Mouse (Mus musculus) intestine, embryonic 14.5 days (tissue): ENCODE results near the gene Sdk2. TPM values are rescaled to one million over a fixed set of nuclear protein-coding genes. Genes with fewer than 3 reads are reported as not detected.

Experiments used
- ATAC-seq: fragments of 200-750 bp; cut with Nextera tagmentation; replicated peaks from 2 replicates; pipeline ENCODE4 v1.8.0; 2017; ENCODE audit warnings: low read depth, moderate number of reproducible peaks, moderate TSS enrichment, moderate library complexity; ENCODE audit not compliant: low FRiP score, low TSS enrichment
- DNase-seq: peaks from one replicate; pipeline ENCODE4 v3.0.0-alpha.2; 2018; ENCODE audit warnings: low spot score
- H3K27ac ChIP-seq: fragments of 300-500 bp; sonication (generic); 2 replicates; pipeline ENCODE4 v1.5.1; 2014; ENCODE audit warnings: low read depth, mild to moderate bottlenecking, control low read depth
- H3K27me3 ChIP-seq: fragments of 300-500 bp; sonication (generic); replicated peaks from 2 replicates; pipeline ENCODE4 v1.6.1; 2014; ENCODE audit warnings: low read length, control low read depth; ENCODE audit not compliant: control insufficient read depth, insufficient read depth
- H3K36me3 ChIP-seq: fragments of 300-500 bp; sonication (generic); 2 replicates; pipeline ENCODE4 v1.6.1; 2014; ENCODE audit warnings: low read length, control low read depth; ENCODE audit not compliant: control insufficient read depth, insufficient read depth
- H3K4me1 ChIP-seq: fragments of 300-500 bp; sonication (generic); replicated peaks from 2 replicates; pipeline ENCODE4 v1.6.1; 2014; ENCODE audit warnings: low read length, control low read depth, mixed read lengths; ENCODE audit not compliant: control insufficient read depth, insufficient read depth
- H3K4me2 ChIP-seq: fragments of 300-500 bp; sonication (generic); 2 replicates; pipeline ENCODE4 v1.6.1; 2014; ENCODE audit warnings: low read length
- H3K4me3 ChIP-seq: fragments of 300-500 bp; sonication (generic); 2 replicates; pipeline ENCODE4 v1.5.1; 2014; ENCODE audit warnings: low read depth, low read length, control low read depth, mixed read lengths
- H3K9ac ChIP-seq: fragments of 300-500 bp; sonication (generic); 2 replicates; pipeline ENCODE4 v1.6.1; 2014; ENCODE audit warnings: mild to moderate bottlenecking, low read length
- H3K9me3 ChIP-seq: fragments of 300-500 bp; sonication (generic); 2 replicates; pipeline ENCODE4 v1.6.1; 2016; ENCODE audit warnings: low read length, control low read depth; ENCODE audit not compliant: control insufficient read depth
- WGBS: fragments of 180-500 bp; shearing (Covaris S2); extraction: QIAGEN DNeasy Blood & Tissue Kit; methylation state at CpG from one replicate; pipeline ENCODE4 v1.1.7; 2014; 5-methylcytosine and 5-hydroxymethylcytosine counted together
- polyA plus RNA-seq: library from polyadenylated mRNA; unstranded; fragments of >200 nt; fragmentation: Nextera tagmentation; extraction: Ambion mirVana; gene quantifications from 2 replicates; pipeline ENCODE4 v1.2.1, GENCODE M21; 2014

Sdk2 gene
- polyA plus RNA-seq, 1 experiment from 2014 or later: 3.1 TPM

- Histone ChIP-seq H3K36me3 (no peaks in the 10 kb centered on the region), H3K4me2 (peak overlapping the region; percentile 24), H3K4me3 (no peak overlapping the region), H3K27me3 (no peaks in the 10 kb centered on the region), H3K4me1 (peaks cover 15% of the 10 kb centered on the region), H3K9me3 (no peaks in the 10 kb centered on the region), H3K9ac (no peak overlapping the region), H3K27ac (no peak overlapping the region)
- WGBS: 19% methylated on average over 10 of the region's 10 CpGs
- ATAC-seq (peak; percentile 81), DNase-seq (peak; percentile 72)
Measured at GRCm38 (mm10) chr11:114040391-114041035, 26.3 kb downstream of the Sdk2 start.

GRCm38 (mm10) chr11:114038036-114038435 is 28.8 kb downstream of the Sdk2 start:
- 66% methylated on average over 8 of the region's 8 CpGs for WGBS
- ATAC-seq: no peak
- H3K27me3 ChIP-seq: no peaks in the 10 kb centered on the region

GRCm38 (mm10) chr11:114031491-114031890 is 35.4 kb downstream of the Sdk2 start:
- Histone ChIP-seq H3K9me3 (no peaks in the 10 kb centered on the region), H3K4me3 (no peak overlapping the region), H3K36me3 (no peaks in the 10 kb centered on the region), H3K9ac (no peak overlapping the region), H3K4me2 (no peak overlapping the region), H3K4me1 (peaks cover 20% of the 10 kb centered on the region), H3K27ac (no peak overlapping the region), H3K27me3 (no peaks in the 10 kb centered on the region)
- DNase-seq (no peak), ATAC-seq (no peak)
- 82% methylated on average over 10 of the region's 10 CpGs for WGBS

More at GRCm38 (mm10) chr11:114038036-114038435, 28.8 kb downstream of the Sdk2 start:
- no peak for DNase-seq
- Histone ChIP-seq H3K4me1 (peaks cover 15% of the 10 kb centered on the region), H3K4me3 (no peak overlapping the region), H3K9ac (no peak overlapping the region), H3K4me2 (no peak overlapping the region), H3K27ac (no peak overlapping the region), H3K9me3 (no peaks in the 10 kb centered on the region), H3K36me3 (no peaks in the 10 kb centered on the region)

- Histone ChIP-seq H3K9me3 (no peaks in the 10 kb centered on the region), H3K4me1 (peaks cover 20% of the 10 kb centered on the region), H3K27me3 (no peaks in the 10 kb centered on the region), H3K4me2 (no peak overlapping the region), H3K27ac (no peak overlapping the region), H3K36me3 (no peaks in the 10 kb centered on the region), H3K9ac (no peak overlapping the region), H3K4me3 (no peak overlapping the region)
- 80% methylated on average over 7 of the region's 7 CpGs for WGBS
- no peak for ATAC-seq
- DNase-seq: no peak
Measured at GRCm38 (mm10) chr11:114030214-114030613, 36.6 kb downstream of the Sdk2 start.

GRCm38 (mm10) chr11:114028512-114028911 is 38.3 kb downstream of the Sdk2 start:
- DNase-seq (no peak), ATAC-seq (no peak)
- H3K4me2 ChIP-seq: 0 out of 2 replicates have a peak overlapping the region, but pooled peaks have one; percentile 4
- no peak overlapping the region for H3K9ac ChIP-seq
- H3K36me3 ChIP-seq: no peaks in the 10 kb centered on the region
- no peaks in the 10 kb centered on the region for H3K27me3 ChIP-seq
- H3K4me1 ChIP-seq: peaks cover 20% of the 10 kb centered on the region
- WGBS: 52% methylated on average over 6 of the region's 6 CpGs
- no peaks in the 10 kb centered on the region for H3K9me3 ChIP-seq
- peak overlapping the region; percentile 44; the same call in 1 of the 2 replicates for H3K27ac ChIP-seq
- H3K4me3 ChIP-seq: no peak overlapping the region

GRCm38 (mm10) chr11:114028021-114028420 is 38.8 kb downstream of the Sdk2 start:
- peak; percentile 52; the same call in 1 of the 2 replicates for ATAC-seq
- peak overlapping the region; percentile 9; the same call in 1 of the 2 replicates for H3K4me2 ChIP-seq

GRCm38 (mm10) chr11:114025056-114025455 is 41.8 kb downstream of the Sdk2 start:
- Histone ChIP-seq H3K9ac (no peak overlapping the region), H3K4me2 (no peak overlapping the region), H3K36me3 (no peaks in the 10 kb centered on the region), H3K9me3 (no peaks in the 10 kb centered on the region), H3K4me3 (no peak overlapping the region), H3K27ac (no peak overlapping the region), H3K27me3 (no peaks in the 10 kb centered on the region), H3K4me1 (peaks cover 20% of the 10 kb centered on the region)
- ATAC-seq: no peak
- no peak for DNase-seq
- 72% methylated on average over 2 of the region's 2 CpGs for WGBS

More at GRCm38 (mm10) chr11:114028021-114028420, 38.8 kb downstream of the Sdk2 start:
- Histone ChIP-seq H3K27me3 (no peaks in the 10 kb centered on the region), H3K4me3 (no peak overlapping the region), H3K9me3 (no peaks in the 10 kb centered on the region), H3K27ac (peak overlapping the region; percentile 44; the same call in 1 of the 2 replicates), H3K4me1 (peaks cover 20% of the 10 kb centered on the region), H3K9ac (no peak overlapping the region), H3K36me3 (no peaks in the 10 kb centered on the region)
- WGBS: 43% methylated on average over 6 of the region's 6 CpGs
- no peak for DNase-seq

GRCm38 (mm10) chr11:114023965-114024364 is 42.9 kb downstream of the Sdk2 start:
- Histone ChIP-seq H3K9me3 (no peaks in the 10 kb centered on the region), H3K4me3 (no peak overlapping the region), H3K27me3 (no peaks in the 10 kb centered on the region), H3K36me3 (no peaks in the 10 kb centered on the region), H3K4me1 (peaks cover 16% of the 10 kb centered on the region), H3K9ac (no peak overlapping the region), H3K4me2 (no peak overlapping the region), H3K27ac (no peak overlapping the region)
- 26% methylated on average over 1 of the region's 1 CpGs for WGBS
- no peak for ATAC-seq
- no peak for DNase-seq

GRCm38 (mm10) chr11:114022166-114022565 is 44.7 kb downstream of the Sdk2 start:
- Histone ChIP-seq H3K9me3 (no peaks in the 10 kb centered on the region), H3K4me2 (no peak overlapping the region), H3K9ac (no peak overlapping the region), H3K36me3 (no peaks in the 10 kb centered on the region), H3K4me1 (no peaks in the 10 kb centered on the region; the same call in 1 of the 2 replicates), H3K4me3 (no peak overlapping the region), H3K27ac (no peak overlapping the region), H3K27me3 (no peaks in the 10 kb centered on the region)
- ATAC-seq: no peak
- 77% methylated on average over 4 of the region's 4 CpGs for WGBS
- no peak for DNase-seq
